Mouse (Mus musculus) kidney, adult 2 months (tissue): ENCODE measurements around the gene Asb1. TPM values are rescaled to one million over a fixed set of nuclear protein-coding genes. Genes with fewer than 3 reads are reported as not detected.

Experiments
- DNase-seq: peaks from one replicate; pipeline ENCODE4 v3.0.0; 2021
- H3K27ac ChIP-seq: fragments of 200-500 bp; 2 replicates; pipeline ENCODE4 v1.5.1; 2012; ENCODE audit warnings: low read depth, low read length, control low read depth, inconsistent platforms; ENCODE audit not compliant: insufficient read depth
- H3K27me3 ChIP-seq: fragments of 200-500 bp; replicated peaks from 2 replicates; pipeline ENCODE4 v1.6.1; 2012; ENCODE audit warnings: mild to moderate bottlenecking, moderate library complexity, low read length, inconsistent platforms; ENCODE audit not compliant: control insufficient read depth, insufficient read depth
- H3K36me3 ChIP-seq: fragments of 200-500 bp; 2 replicates; pipeline ENCODE4 v1.6.1; 2012; ENCODE audit warnings: mild to moderate bottlenecking, moderate library complexity, low read length, inconsistent platforms; ENCODE audit not compliant: control insufficient read depth, insufficient read depth
- H3K4me1 ChIP-seq: fragments of 200-500 bp; 2 replicates; pipeline ENCODE4 v1.6.1; 2011; ENCODE audit warnings: low read length; ENCODE audit not compliant: control insufficient read depth, insufficient read depth
- H3K4me3 ChIP-seq: fragments of 200-500 bp; 2 replicates; pipeline ENCODE4 v1.5.1; 2011; ENCODE audit warnings: mild to moderate bottlenecking, low read depth, low read length, control low read depth; ENCODE audit not compliant: insufficient read depth
- CTCF ChIP-seq: fragments of 200-500 bp; conservative IDR thresholded peaks from 2 replicates; pipeline ENCODE4 v1.5.1; 2011; ENCODE audit warnings: low read depth, mild to moderate bottlenecking, control low read depth, low read length, moderate library complexity, mixed read lengths; ENCODE audit not compliant: insufficient read depth, insufficient read length
- POLR2A ChIP-seq: fragments of 200-500 bp; IDR thresholded peaks from one replicate; pipeline ENCODE4 v1.6.1; 2011; ENCODE audit warnings: low read depth, low read length, control low read depth
- WGBS: fragments of 180-500 bp; shearing (Covaris S2); methylation state at CpG from one replicate; pipeline ENCODE4 v1.1.7; 2018; 5-methylcytosine and 5-hydroxymethylcytosine counted together
- polyA plus RNA-seq: library from polyadenylated mRNA; depleted of rRNA; stranded (reverse); fragments of >200 nt; gene quantifications from 2 replicates; pipeline ENCODE4 v1.2.3, GENCODE M21; 2012

Gene Asb1
- polyA plus RNA-seq, 1 experiment: 7.6 TPM

- Histone ChIP-seq H3K36me3 (no peaks in the 10 kb centered on the region), H3K27me3 (no peaks in the 10 kb centered on the region), H3K27ac (no peak overlapping the region), H3K4me1 (no peaks in the 10 kb centered on the region), H3K4me3 (no peak overlapping the region)
- peak; percentile 4 for DNase-seq
- WGBS: 80% methylated on average over 3 of the region's 3 CpGs
- TF ChIP-seq CTCF (peak; percentile 61), POLR2A (no peak)
Measured at GRCm38 (mm10) chr1:91564004-91564403, 23.7 kb downstream of the Asb1 start.

GRCm38 (mm10) chr1:91564598-91564997, 24.3 kb downstream of the Asb1 start:
- 45% methylated on average over 6 of the region's 6 CpGs for WGBS
- TF ChIP-seq CTCF (no peak), POLR2A (no peak)
- Histone ChIP-seq H3K4me3 (no peak overlapping the region), H3K4me1 (no peaks in the 10 kb centered on the region), H3K27ac (no peak overlapping the region), H3K27me3 (no peaks in the 10 kb centered on the region), H3K36me3 (no peaks in the 10 kb centered on the region)
- DNase-seq: no peak

GRCm38 (mm10) chr1:91567269-91567668, 26.9 kb downstream of the Asb1 start:
- Histone ChIP-seq H3K4me3 (no peak overlapping the region), H3K27ac (no peak overlapping the region), H3K36me3 (no peaks in the 10 kb centered on the region), H3K4me1 (no peaks in the 10 kb centered on the region), H3K27me3 (no peaks in the 10 kb centered on the region)
- DNase-seq: no peak
- no peak for TF ChIP-seq POLR2A
- TF ChIP-seq CTCF: no peak
- 85% methylated on average over 2 of the region's 2 CpGs for WGBS

GRCm38 (mm10) chr1:91572458-91572857, 32.1 kb downstream of the Asb1 start:
- Histone ChIP-seq H3K27ac (no peak overlapping the region), H3K4me1 (no peaks in the 10 kb centered on the region), H3K36me3 (no peaks in the 10 kb centered on the region), H3K27me3 (no peaks in the 10 kb centered on the region), H3K4me3 (no peak overlapping the region)
- 82% methylated on average over 10 of the region's 10 CpGs for WGBS
- TF ChIP-seq CTCF (no peak), POLR2A (no peak)
- no peak for DNase-seq

GRCm38 (mm10) chr1:91574208-91574607, 33.9 kb downstream of the Asb1 start:
- H3K27ac ChIP-seq: no peak overlapping the region
- TF ChIP-seq POLR2A (no peak), CTCF (peak; percentile 67)
- H3K27me3 ChIP-seq: no peaks in the 10 kb centered on the region
- WGBS: 74% methylated on average over 3 of the region's 3 CpGs
- peak; percentile 44 for DNase-seq
- H3K4me1 ChIP-seq: no peaks in the 10 kb centered on the region
- no peaks in the 10 kb centered on the region for H3K36me3 ChIP-seq
- H3K4me3 ChIP-seq: no peak overlapping the region

GRCm38 (mm10) chr1:91577883-91578517, 37.7 kb downstream of the Asb1 start:
- Histone ChIP-seq H3K4me3 (no peak overlapping the region), H3K36me3 (no peaks in the 10 kb centered on the region), H3K27me3 (no peaks in the 10 kb centered on the region), H3K4me1 (no peaks in the 10 kb centered on the region), H3K27ac (no peak overlapping the region)
- no peak for DNase-seq
- TF ChIP-seq POLR2A: no peak
- no peak for TF ChIP-seq CTCF
- 61% methylated on average over 7 of the region's 7 CpGs for WGBS

GRCm38 (mm10) chr1:91580503-91580902, 40.2 kb downstream of the Asb1 start:
- Histone ChIP-seq H3K4me1 (no peaks in the 10 kb centered on the region), H3K4me3 (no peak overlapping the region), H3K36me3 (no peaks in the 10 kb centered on the region), H3K27ac (no peak overlapping the region), H3K27me3 (no peaks in the 10 kb centered on the region)
- TF ChIP-seq CTCF (no peak), POLR2A (no peak)
- no peak for DNase-seq
- 74% methylated on average over 2 of the region's 2 CpGs for WGBS

- DNase-seq: no peak
- Histone ChIP-seq H3K4me1 (no peaks in the 10 kb centered on the region), H3K27ac (no peak overlapping the region), H3K4me3 (no peak overlapping the region), H3K36me3 (no peaks in the 10 kb centered on the region), H3K27me3 (no peaks in the 10 kb centered on the region)
- TF ChIP-seq CTCF: no peak
- no peak for TF ChIP-seq POLR2A
- 78% methylated on average over 2 of the region's 2 CpGs for WGBS
Measured at GRCm38 (mm10) chr1:91581206-91581605, 40.9 kb downstream of the Asb1 start.
